In the genomic region with DNA sequence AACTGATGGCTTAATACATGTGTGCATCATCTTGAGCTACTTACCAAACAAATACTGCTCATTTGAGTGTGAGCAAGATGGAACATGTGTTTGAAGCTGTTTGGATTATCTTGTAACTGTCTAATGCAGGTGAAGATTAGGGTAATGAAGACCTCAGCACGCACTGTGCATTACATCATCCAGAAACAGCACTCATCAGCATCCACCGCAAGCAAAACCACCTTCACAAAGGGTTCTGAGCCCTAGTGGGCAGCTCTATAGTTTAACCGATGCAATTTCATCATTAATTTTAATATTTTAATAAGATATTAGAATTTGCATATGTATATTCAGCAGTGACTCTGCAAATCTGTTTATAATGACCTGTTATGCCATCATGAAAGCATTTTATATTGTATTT, we compare ENCODE assay signal across 30 mouse cellular contexts.
"Had no signal": no experiment of that assay in that cellular context is flagged by ENCODE, and none has a peak within 500 bp of the region (broad histone marks: within the 10 kb centered on the region; RNA-seq: fewer than 3 reads in every experiment).

No protein-coding gene starts in this region.

- H3K9ac ChIP-seq: limb, embryonic 12.5 days; limb, embryonic 13.5 days; limb, embryonic 15.5 days; liver, embryonic 12.5 days; liver, embryonic 13.5 days; liver, embryonic 14.5 days; liver, embryonic 15.5 days; liver, postnatal 0 days; lung, embryonic 14.5 days; lung, embryonic 15.5 days; midbrain, embryonic 12.5 days; neural tube, embryonic 12.5 days; neural tube, embryonic 13.5 days had no signal

- DNase-seq: left cerebral cortex, postnatal 4 days; liver; liver, embryonic 13.5 days; liver, postnatal 0 days; lung, adult 18-20 months; lung, adult 2 months; lung, embryonic 14.5 days; lung, postnatal 10 days; lung, postnatal 14 days; lung, postnatal 36 days; lung, postnatal 4 days; midbrain, embryonic 14.5 days had no signal

- H3K36me3 ChIP-seq: limb, embryonic 10.5 days; limb, embryonic 12.5 days; limb, embryonic 13.5 days; limb, embryonic 15.5 days; liver, embryonic 12.5 days; liver, embryonic 13.5 days; liver, embryonic 15.5 days; lung, embryonic 15.5 days; midbrain, embryonic 10.5 days; midbrain, embryonic 12.5 days; neural tube, embryonic 12.5 days; neural tube, embryonic 13.5 days had no signal

- ATAC-seq: liver, embryonic 12.5 days; liver, postnatal 0 days; lung, postnatal 0 days had no signal

- H3K4me2 ChIP-seq: limb, embryonic 12.5 days; limb, embryonic 13.5 days; limb, embryonic 15.5 days; liver, embryonic 11.5 days; liver, embryonic 12.5 days; liver, embryonic 13.5 days; liver, embryonic 15.5 days; lung, embryonic 14.5 days; lung, embryonic 15.5 days; midbrain, embryonic 12.5 days; neural tube, embryonic 12.5 days; neural tube, embryonic 13.5 days had no signal

- H3K9me3 ChIP-seq: limb, embryonic 10.5 days; limb, embryonic 12.5 days; limb, embryonic 13.5 days; limb, embryonic 15.5 days; liver, embryonic 12.5 days; liver, embryonic 13.5 days; liver, embryonic 15.5 days; lung, embryonic 15.5 days; midbrain, embryonic 10.5 days; midbrain, embryonic 12.5 days; neural tube, embryonic 12.5 days; neural tube, embryonic 13.5 days had no signal

- H3K4me1 ChIP-seq: limb, embryonic 10.5 days; limb, embryonic 12.5 days; limb, embryonic 13.5 days; limb, embryonic 15.5 days; liver, embryonic 12.5 days; liver, embryonic 13.5 days; liver, embryonic 15.5 days; lung, embryonic 15.5 days; megakaryocyte, embryonic 14.5 days; midbrain, embryonic 10.5 days; midbrain, embryonic 12.5 days; neural tube, embryonic 12.5 days; neural tube, embryonic 13.5 days had no signal

- H3K27me3 ChIP-seq: limb, embryonic 12.5 days; limb, embryonic 13.5 days; limb, embryonic 15.5 days; liver, embryonic 12.5 days; liver, embryonic 13.5 days; liver, embryonic 15.5 days; lung, embryonic 15.5 days; megakaryocyte, embryonic 14.5 days; midbrain, embryonic 12.5 days; neural tube, embryonic 12.5 days; neural tube, embryonic 13.5 days had no signal

- H3K4me3 ChIP-seq: left cerebral cortex, adult 2 months; limb, embryonic 10.5 days; limb, embryonic 12.5 days; limb, embryonic 13.5 days; limb, embryonic 15.5 days; liver, embryonic 12.5 days; liver, embryonic 13.5 days; liver, embryonic 15.5 days; lung, embryonic 15.5 days; megakaryocyte, embryonic 14.5 days; midbrain, embryonic 10.5 days; midbrain, embryonic 12.5 days; myocyte; neural tube, embryonic 12.5 days; neural tube, embryonic 13.5 days had no signal

- H3K27ac ChIP-seq: left cerebral cortex, adult 2 months; limb, embryonic 10.5 days; limb, embryonic 12.5 days; limb, embryonic 13.5 days; limb, embryonic 15.5 days; liver, embryonic 12.5 days; liver, embryonic 13.5 days; liver, embryonic 14.5 days; liver, embryonic 15.5 days; lung, embryonic 15.5 days; macrophage; midbrain, embryonic 10.5 days; midbrain, embryonic 12.5 days; neural tube, embryonic 12.5 days; neural tube, embryonic 13.5 days had no signal
